Mouse (Mus musculus): ENCODE results near the gene Psapl1.

DNA sequence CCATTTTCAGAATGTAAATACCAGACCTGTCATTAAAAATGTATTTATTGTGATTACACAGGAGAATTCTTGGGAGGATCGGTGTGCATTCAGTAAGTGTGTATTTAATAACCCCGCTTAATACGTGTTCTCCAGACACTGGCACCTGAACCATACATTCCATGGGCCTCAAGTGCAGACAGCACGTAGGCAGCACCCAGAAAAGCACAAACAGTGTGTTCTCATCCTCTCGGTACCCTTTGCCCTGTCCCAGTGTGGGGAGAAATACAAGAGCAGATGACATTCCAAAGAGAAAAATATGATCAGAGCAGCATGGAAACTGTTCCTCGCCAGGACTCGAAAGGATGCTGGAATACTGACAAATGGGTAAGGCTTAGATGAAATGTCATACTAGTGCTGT lies 22.0 kb downstream of the Psapl1 start:
- no peak for TF ChIP-seq CTCF (IDR thresholded peaks at IDR 0.05; ENCODE audit: insufficient read depth, low read length)
- no peak for TF ChIP-seq POLR2A (IDR thresholded peaks at IDR 0.05; ENCODE audit: borderline replicate concordance, extremely low read depth, low read depth, low read length)

Measured in lung, adult 2 months (tissue).